Comparison of ENCODE assay signal across 28 mouse cellular contexts in genomic region chr7:45565446-45565845, GRCm38 (mm10). TPM values are rescaled to one million over a fixed set of nuclear protein-coding genes. Genes with fewer than 3 reads are reported as not detected.
"Had no signal": no experiment of that assay in that cellular context is flagged by ENCODE, and none has a peak within 500 bp of the region (broad histone marks: within the 10 kb centered on the region; RNA-seq: fewer than 3 reads in every experiment).

No protein-coding gene starts in this region.

- H3K4me3 ChIP-seq: layer of hippocampus, adult 2 months; left cerebral cortex, adult 2 months; liver, embryonic 13.5 days; stomach, embryonic 15.5 days had no signal

- H3K9me3 ChIP-seq: liver, embryonic 13.5 days; stomach, embryonic 15.5 days had no signal

- H3K4me2 ChIP-seq: liver, embryonic 13.5 days; midbrain, embryonic 11.5 days; stomach, embryonic 15.5 days had no signal

- H3K9ac ChIP-seq: liver, embryonic 13.5 days; stomach, embryonic 15.5 days had no signal

- DNase-seq: kidney, adult 2 months; layer of hippocampus, adult 9-11 months; liver, embryonic 13.5 days; lung, adult 2 months; lung, postnatal 14 days; midbrain, embryonic 14.5 days; right cerebral cortex, adult 18-20 months; right cerebral cortex, postnatal 14 days; right cerebral cortex, postnatal 4 days; spleen, adult 18-20 months; thymus, postnatal 25 days had no signal

- H3K36me3 ChIP-seq: liver, embryonic 13.5 days; stomach, embryonic 15.5 days had no signal

- H3K27me3 ChIP-seq: liver, embryonic 13.5 days; stomach, embryonic 15.5 days had no signal

- H3K27ac ChIP-seq: kidney, postnatal 0 days; layer of hippocampus, adult 2 months; left cerebral cortex, adult 2 months; stomach, embryonic 15.5 days had no signal

RNA-seq across cellular contexts. Expression of gene Hsd17b14, which starts 10.8 kb away (rescaled TPM):
- total RNA-seq: layer of hippocampus, adult 2 months; liver, adult 2 months; megakaryocyte-erythroid progenitor cell, adult 5-6 weeks; midbrain, postnatal 0 days; neutrophil, adult 5-6 weeks had no signal
- polyA plus RNA-seq: liver, adult 2 months; midbrain, embryonic 14.5 days had no signal

RNA-seq across cellular contexts. Expression of gene Plekha4, which starts 39.3 kb away (rescaled TPM):
- total RNA-seq: megakaryocyte-erythroid progenitor cell, adult 5-6 weeks had no signal

RNA-seq across cellular contexts. Expression of gene Fgf21, which starts 49.8 kb away (rescaled TPM):
- total RNA-seq: layer of hippocampus, adult 2 months; layer of hippocampus, postnatal 25 days; left cerebral cortex, adult 2 months; left cerebral cortex, postnatal 10 days; left cerebral cortex, postnatal 36 days; megakaryocyte progenitor cell, adult 5-6 weeks; megakaryocyte-erythroid progenitor cell, adult 5-6 weeks; midbrain, postnatal 0 days; neutrophil, adult 5-6 weeks had no signal
- polyA plus RNA-seq: kidney, adult 2 months; kidney, embryonic 14.5 days; limb, embryonic 11.5 days; liver, embryonic 13.5 days; liver, embryonic 16.5 days; lung, adult 2 months; midbrain, embryonic 11.5 days; midbrain, embryonic 14.5 days; midbrain, postnatal 0 days; neural tube, embryonic 11.5 days had no signal
